Mouse (Mus musculus) left cerebral cortex, adult 8-10 months (tissue): Measurements from ENCODE around the gene Zfp764. TPM values are rescaled to one million over a fixed set of nuclear protein-coding genes. Genes with fewer than 3 reads are reported as not detected.
A peak's percentile ranks its signal among the peaks of the same experiment; 100 is the strongest.
"Not testable (repeated sequence)": the region's sequence is repeated elsewhere in the genome, so short reads cannot be mapped to it uniquely, and the experiment has no call there.

Experiments
- DNase-seq, 2 experiments: peaks; one replicate each; pipeline ENCODE4 v3.0.0; 2022; ENCODE audit warnings: low spot score in 2 of 2
- total RNA-seq, 4 experiments: library from RNA; stranded (reverse); gene quantifications; 2 replicates each; pipeline ENCODE4 v1.2.4; 2022

The Zfp764 gene
- total RNA-seq, 4 experiments from 2014 or later = 6.1 to 6.7 (median 6.6) TPM

DNA sequence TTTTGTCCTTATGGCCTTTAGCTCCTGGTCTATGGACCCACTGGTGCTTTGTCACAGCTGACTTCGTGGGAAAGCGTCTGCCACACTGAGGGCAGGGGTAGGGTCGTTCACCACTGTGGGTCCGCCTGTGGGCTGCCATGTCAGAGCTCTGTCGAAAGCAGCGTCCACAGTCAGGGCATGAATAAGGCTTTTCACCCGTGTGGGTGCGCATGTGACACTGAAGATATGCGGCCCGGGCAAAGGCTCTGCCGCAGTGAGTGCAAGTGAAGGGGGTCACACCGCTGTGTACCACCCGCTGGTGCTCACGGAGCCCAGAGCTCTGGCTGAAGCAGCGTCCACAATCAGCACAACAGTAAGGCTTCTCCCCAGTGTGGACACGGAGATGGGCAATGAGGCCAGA lies 15.1 kb downstream of the Zfp764 start:
- no peak for DNase-seq

DNA sequence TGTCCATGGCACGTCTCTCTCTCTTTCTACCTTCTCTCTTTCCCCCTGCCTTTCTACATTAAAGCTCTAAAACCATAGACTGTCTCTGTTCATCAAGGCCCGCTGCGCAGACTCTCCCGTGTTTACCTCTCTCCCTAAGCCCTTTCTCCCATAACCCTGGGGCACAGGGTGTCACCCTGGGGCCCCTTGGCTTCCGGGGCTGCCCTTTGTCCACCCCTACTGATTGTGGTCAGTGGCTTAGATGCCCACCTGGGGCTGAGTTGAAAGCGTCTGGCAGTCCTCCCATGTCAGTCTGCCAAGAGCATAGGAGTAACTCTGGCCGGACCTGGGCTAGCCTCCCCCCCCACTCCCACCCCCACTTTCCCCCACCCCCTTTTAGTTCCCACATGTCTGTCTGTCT lies 16.3 kb downstream of the Zfp764 start:
- DNase-seq = no peak

DNA sequence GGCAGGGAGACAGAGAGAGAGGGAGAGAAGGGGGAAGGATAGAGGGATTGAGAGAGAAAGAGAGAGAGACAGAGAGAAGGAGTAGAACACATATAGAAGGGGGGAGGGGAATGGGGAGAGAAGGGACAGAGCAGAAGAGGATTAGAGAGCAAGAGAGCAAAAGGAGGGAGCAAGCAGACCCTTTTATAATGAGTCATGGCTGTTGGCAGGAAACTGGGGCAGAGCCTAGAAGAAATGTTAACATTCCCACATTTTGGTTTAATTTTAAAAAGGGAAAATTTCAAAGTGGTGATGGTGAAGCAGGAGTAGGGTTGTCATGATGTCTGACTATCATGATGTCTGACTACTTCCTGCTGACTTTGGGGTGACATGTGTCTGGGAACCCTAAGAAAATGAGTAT lies 18.4 kb downstream of the Zfp764 start:
- DNase-seq = not testable (repeated sequence)

DNA sequence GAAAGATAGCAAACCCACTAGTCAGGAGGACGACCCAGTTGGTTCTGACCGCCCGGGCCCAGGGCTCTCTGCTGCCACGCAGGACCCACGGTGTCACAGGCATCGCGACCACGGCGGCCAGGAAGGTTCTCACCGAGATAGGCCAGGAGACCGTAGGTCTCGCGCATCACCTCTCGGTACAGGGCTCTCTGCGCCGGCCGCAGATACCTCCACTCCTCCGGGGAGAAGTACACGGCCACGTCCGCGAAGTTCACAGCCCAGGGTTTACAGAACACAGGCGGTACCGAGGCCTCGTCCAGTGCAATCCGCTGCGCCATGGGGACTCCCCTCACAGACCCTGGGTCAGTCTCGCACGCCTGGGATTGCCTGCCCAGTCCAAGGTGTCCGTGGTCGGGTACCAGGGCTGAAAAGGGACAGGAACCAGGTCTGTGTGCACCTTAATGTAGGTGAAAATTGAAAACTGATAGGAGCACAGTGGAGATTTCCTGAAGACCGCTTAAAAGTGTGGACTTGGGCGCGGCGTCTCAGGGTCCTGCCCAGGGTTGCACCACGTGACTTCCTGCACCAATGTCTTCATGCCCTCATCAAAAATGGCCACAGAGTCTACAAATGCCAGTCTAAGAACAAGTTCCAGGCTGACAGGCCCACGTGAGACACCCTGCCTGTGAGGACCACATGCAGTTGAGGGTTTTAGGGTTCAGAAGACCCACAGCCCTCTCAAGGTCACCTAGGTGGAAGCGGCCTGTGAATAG lies 19.8 kb downstream of the Zfp764 start, which contains the start of gene 9130019O22Rik:
Gene 9130019O22Rik, minus strand, starts transcription at position 526 of the 752 bp plus-strand sequence.
- peak; percentile 78 to 89 for DNase-seq

DNA sequence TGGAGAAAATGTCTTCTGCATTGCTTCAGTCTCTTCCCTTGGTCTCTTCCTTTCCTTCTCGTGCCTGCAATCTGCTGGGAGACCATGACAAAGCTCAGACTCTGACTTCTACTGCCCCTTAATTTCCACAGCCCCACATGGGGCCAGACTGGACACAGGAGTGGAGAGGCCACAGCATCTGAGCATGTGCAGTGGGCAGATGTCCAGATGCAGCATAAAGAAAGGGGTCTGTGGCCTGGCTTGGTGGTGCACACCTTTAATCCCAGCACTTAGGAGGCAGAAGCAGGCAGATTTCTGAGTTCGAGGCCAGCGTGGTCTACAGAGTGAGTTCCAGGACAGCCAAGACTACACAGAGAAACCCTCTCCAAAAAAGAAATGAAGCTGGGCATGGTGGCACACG lies 21.1 kb downstream of the Zfp764 start:
- not testable (repeated sequence) for DNase-seq

DNA sequence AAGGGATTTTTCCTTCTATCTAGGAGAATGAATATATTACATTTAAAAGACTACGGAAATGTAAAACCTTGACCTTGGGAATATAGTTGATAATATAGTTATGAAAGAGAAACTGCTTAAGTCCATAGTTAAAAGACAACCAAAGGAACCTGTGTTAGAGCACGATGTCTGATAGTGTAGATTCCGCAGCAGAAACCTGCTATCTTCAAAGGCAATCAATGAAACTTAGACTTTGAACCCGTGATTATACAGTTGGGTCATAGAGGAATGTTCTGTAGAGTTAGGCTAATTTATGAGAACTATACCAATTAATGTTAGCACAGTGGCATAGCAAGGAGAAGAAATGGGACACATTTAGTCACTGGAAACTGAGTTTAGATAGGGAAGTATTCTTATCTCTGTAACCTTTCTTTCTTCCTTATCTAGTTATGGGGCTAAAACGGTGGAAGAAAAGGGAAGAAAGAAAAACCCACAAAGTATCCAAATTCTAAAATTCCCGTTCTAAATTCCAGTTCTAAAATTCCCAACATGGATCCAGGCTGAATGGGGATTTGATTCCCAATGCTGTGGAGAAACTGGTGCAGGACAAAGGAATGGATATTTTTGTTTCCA lies 28.2 kb downstream of the Zfp764 start:
- DNase-seq = no peak

DNA sequence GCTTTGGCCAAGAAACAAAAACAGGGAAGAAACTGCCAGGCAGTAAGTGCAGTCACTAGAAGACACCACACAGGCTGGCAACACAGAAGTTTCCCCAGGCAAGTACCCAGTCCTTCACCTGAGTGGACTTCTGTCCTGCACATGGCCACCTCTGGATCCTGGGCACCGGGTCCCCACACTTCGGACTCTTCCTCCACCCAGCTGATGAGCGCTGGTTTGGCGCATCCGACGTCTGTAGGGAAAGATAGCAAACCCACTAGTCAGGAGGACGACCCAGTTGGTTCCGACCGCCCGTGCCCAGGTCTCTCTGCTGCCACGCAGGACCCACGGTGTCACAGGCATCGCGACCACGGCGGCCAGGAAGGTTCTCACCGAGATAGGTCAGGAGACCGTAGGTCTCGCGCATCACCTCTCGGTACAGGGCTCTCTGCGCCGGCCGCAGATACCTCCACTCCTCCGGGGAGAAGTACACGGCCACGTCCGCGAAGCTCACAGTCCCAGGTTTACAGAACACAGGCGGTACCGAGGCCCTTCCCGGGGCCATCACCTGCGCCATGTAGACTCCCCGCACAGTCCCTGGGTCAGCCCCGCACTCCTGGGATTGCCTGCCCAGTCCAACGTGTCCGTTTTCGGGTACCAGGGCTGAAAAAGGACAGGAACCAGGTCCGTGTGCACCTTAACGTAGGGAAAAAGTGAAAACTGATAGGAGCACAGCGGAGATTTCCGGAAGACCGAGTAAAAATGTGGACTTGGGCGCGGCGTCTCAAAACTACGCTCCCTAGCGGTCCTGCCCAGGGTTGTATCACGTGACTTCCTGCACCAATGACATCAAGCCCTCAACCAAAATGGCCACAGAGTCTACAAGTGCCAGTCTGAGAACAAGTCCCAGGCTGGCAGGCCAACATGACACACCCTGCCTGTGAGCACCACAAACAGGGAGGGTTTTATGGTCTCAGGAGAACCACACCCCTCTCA lies 31.1 kb downstream of the Zfp764 start, which contains the start of gene Zfp747:
Gene Zfp747, minus strand, starts transcription at position 780 of the 975 bp plus-strand sequence.
- DNase-seq = peak; percentile 92 to 93

DNA sequence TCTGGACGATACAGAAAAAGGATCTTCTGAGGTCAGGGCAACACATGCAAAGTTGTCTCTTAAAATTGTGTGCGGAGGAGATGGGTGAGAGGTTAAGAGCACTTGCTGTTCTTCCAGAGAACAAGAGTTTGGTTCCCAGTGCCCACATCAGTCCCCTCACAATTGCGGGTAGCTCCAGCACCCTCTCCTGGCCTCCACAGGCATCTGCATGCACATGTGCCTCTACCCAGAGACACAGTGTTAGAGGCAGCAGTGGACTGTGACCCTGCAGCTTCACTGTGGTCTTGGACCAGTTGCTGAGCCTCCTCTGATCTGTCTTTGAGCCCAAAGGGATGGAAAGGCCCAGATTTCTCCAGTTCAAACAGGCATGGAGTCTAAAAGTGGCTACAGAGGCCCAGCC lies 34.8 kb downstream of the Zfp764 start:
- not testable (repeated sequence) for DNase-seq

DNA sequence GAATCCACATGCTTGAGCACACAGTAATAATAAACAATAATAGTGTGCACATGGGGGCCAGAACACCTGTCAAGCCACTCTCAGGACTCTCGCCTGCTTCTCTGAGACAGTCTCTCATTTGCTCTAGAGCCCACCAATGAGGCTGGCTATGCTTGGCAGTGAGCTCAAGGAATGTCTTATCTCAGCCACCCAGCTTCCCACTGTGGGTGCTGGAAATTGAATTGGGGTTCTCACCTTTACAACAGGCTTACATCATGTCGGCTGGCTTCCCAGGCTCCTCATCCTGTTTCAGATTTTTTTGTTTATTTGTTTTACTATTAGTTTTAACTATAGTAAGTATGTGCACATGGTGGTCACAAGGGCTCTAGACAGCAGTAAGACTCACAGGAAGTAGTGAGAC lies 35.4 kb downstream of the Zfp764 start:
- DNase-seq = no peak

DNA sequence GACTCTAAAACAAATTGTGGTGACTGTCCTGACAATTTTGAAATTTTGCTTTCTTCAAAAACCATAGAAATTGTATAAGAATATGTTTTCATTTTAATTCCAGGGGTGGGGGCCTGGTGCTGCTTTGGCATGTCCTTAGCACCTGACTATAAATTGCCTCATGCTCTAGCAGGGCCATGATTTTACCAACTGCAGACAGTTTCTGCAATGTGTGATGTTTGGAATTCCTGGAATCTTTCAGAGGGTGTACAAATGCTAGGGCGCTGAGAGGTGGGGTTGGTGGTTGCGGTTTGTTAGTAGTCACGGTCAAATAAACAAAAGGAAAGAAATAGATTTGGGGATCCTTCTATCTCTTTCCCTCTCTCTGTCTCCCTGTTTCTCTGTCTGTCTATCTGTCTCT lies 40.4 kb downstream of the Zfp764 start:
- DNase-seq = no peak

DNA sequence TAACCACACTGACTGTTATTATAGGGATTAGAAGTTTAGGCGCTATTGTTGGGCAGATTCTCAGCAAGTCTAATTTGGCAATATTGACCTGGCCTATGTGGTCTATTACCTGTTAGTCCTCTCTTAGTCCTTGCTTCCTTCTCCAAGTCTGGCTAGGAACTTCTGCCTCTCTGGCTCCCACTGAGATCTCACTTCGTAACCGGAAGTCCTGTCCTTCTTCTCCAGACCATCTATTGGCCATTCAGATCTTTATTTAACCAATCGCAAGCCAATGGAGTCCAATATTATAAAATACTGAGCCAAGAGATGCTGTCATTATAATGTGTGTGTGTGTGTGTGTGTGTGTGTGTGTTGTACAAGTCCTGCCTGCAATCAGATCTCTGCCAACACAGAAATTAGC lies 42.5 kb downstream of the Zfp764 start:
- no peak for DNase-seq

DNA sequence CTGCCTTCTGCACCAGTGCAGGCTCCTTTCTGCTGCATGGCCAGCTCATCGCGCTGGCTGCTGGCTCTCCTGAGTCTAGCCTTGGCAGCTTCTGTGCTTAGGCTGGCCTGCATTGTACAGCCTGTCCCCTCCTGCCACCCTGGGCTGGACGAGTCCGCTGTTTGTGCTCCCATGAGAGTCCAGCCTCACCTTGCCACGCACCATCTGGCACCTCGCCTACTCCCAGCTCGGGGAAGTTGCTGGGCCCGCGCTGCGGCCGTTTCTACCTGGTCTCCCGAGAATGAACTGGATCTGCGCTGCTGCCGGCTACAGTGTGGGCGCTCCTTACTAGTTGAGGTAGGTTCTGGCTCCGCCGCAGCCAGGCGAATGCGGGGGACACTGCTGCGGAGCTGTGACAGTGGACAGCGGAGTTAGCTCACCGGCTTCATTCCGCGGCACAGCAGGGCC lies 43.1 kb downstream of the Zfp764 start:
- DNase-seq = no peak

DNA sequence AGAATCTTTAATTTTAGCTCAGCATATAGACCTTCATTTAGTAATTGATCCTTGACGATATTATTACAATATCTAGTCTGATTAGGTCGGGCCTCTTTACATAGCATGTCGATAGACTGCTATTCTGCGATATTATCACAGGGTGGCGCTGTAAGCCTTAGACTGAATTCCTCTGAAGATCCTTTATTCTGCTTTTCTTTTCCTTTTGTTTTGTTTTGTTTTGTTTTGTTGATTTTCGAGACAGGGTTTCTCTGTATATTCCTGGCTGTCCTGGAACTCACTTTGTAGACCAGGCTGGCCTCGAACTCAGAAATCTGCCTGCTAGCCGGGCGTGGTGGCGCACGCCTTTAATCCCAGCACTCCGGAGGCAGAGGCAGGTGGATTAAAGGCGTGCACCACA lies 44.2 kb downstream of the Zfp764 start:
- not testable (repeated sequence) for DNase-seq

DNA sequence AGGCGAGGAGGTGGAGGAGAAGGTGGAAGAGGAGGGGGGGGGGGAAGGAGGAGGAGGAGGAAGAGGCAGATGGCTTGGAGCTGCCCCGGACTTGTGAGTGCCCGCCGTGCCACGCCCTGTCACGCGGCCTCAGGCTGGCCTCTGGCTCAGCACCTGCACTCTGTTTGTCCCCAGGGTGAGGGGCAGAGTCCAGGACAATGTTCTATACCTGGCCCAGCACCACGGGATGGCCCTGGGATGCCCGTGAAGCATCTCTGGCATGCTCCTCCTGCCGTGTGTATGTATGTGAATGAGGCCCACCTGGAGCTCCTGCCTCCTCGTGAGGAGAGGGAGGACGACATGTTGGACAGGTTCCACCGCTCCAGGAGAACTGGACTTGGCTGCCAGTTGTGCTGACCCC lies 45.2 kb downstream of the Zfp764 start:
- DNase-seq = no peak

DNA sequence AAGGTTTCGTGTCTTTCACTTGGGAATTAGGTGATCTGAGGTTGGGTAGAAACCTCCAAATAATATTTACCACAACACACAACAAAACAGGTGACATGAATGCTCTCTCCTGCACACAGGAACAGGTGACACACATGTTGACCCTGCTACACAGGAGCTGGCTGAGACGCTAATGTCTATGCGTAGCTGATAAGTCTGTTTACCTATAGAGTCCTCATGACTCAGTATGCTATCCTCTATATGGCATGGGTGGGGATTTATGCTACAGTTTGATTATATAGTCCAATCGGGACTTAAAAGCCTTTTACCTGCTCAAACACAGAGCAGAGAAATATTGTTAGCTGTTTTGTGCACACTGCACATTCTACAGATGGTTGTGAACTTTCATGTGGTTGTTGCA lies 46.4 kb downstream of the Zfp764 start:
- no peak for DNase-seq

DNA sequence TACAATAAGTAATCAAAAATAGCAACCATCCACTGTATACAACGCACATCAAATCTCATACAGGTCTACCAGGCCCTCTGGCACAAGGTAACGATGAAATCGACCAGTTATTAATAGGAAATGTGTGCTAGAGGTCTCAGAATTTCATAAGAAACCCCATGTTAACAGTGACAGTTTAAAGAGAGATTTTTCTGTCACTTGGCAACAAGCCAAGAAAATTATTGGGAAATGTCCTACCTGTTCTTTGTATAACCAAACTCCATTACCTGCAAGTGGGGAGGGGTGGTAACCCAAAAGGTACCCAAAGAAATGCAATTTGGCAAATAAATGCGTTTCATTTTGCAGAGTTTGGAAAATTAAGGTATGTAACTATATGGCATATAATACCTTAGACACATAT lies 48.1 kb downstream of the Zfp764 start:
- no peak for DNase-seq

DNA sequence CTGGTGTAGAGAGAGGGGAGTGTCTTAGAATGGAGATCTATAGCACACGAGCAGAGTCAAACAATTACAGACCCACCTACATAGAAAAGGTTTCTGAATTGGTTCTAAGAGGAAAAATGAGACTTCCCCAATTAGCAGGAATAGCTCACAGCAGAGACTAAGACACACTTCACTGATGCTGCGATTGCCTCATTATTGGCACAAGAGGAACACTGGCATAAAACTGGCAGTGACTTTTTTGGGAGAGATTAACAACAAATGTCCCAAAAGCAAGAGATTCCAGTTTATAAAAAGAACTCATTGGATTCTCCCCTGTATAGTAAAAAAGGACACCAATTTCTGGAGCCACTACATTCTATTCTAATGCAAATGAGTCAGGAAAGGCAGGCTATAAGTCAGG lies 48.8 kb downstream of the Zfp764 start:
- DNase-seq = no peak

DNA sequence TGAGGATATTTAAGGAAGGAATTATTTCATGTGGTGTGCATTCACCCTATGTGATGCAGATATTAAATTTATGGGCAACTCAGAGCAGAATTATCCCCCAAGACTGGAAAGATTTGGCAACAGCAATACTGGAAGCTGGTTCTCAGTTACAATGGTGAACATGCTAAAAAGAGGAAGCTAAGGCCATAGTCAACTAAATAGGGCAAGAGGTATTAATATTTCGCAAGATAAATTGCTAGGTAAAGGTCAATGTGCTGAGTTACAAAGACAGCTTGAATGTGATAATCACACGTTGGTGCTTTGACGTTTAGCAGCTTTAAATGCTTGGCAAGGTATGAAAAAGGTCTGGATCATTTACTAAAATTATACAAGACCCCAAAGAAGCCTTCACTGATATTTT lies 50.8 kb downstream of the Zfp764 start:
- DNase-seq = no peak
